Mouse (Mus musculus): ENCODE measurements around the gene Slc23a4.

- TF ChIP-seq CTCF (IDR thresholded peaks at IDR 0.05; ENCODE audit: insufficient read depth, low read depth, low read length) (no peak), POLR2A (IDR thresholded peaks at IDR 0.05; ENCODE audit: insufficient read depth, low read depth, low read length) (no peak)
Observed at GRCm38 (mm10) chr6:34901911-34902444, 86.2 kb downstream of the Slc23a4 start.

Measured in olfactory bulb, adult 2 months (tissue).